In the genomic region with DNA sequence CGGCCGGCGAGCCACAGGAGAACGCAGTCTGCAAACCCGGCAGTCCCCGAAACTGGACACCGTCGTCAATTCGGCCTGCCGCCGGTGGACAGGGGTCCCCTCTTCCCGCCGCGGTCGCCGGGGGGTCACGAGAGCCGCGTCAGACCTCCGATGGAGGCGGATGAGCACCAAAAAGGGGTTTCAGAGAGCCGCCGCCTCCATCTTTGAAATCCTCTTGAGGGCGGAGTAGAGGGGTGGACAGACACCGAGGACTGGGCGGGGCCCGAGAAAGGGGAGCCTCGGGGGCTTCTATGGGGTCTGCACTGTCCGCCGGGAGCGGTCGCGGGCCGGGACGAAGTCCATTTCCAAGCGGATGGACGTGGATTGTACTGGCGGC, we compare ENCODE assay signal across 8 mouse cellular contexts. TPM values are rescaled to one million over a fixed set of nuclear protein-coding genes. Genes with fewer than 3 reads are reported as not detected.
DNase-seq lines count a peak whose midpoint lies in the region; ATAC-seq and TF ChIP-seq lines count a peak whose summit lies in the region.

No protein-coding gene starts in this region.

- H3K4me1 ChIP-seq in heart, embryonic 14.5 days (ENCODE audit: control insufficient read depth in 2 of 2, insufficient read depth in 2 of 2, low read length in 2 of 2), result peaks cover 9 to 24% of the 10 kb centered on the region in 2 experiments
- peaks cover 0 to under 1% of the 10 kb centered on the region in 2 experiments; a peak in 1 of 4 replicates for H3K4me1 ChIP-seq in ES-E14 (ENCODE audit: control insufficient read depth in 2 of 2, insufficient read depth in 2 of 2, low read length in 2 of 2, poor library complexity in 1 of 2)
- H3K4me1 ChIP-seq in forebrain, embryonic 16.5 days (replicated peaks; ENCODE audit: control insufficient read depth, insufficient read depth, low read length), result peaks cover 25% of the 10 kb centered on the region
- peaks cover 21% of the 10 kb centered on the region for H3K4me1 ChIP-seq in liver, postnatal 0 days (ENCODE audit: insufficient read depth)

- ATAC-seq in heart, embryonic 14.5 days (ENCODE audit: insufficient number of reproducible peaks, insufficient read depth, low FRiP score, low read depth), result no peak
- no peak; the same call in 1 of the 2 replicates for ATAC-seq in forebrain, embryonic 16.5 days
- ATAC-seq in liver, postnatal 0 days, result peak; percentile 24

- under 1% methylated on average over 38 of the region's 38 CpGs for WGBS in heart, embryonic 14.5 days
- under 1% methylated on average over 38 of the region's 38 CpGs for WGBS in forebrain, embryonic 16.5 days
- WGBS in liver, postnatal 0 days (ENCODE audit: insufficient replicate concordance), result 3% methylated on average over 37 of the region's 38 CpGs

- H3K4me2 ChIP-seq in heart, embryonic 14.5 days (ENCODE audit: low read length), result peak overlapping the region; percentile 91
- peak overlapping the region; percentile 83 for H3K4me2 ChIP-seq in forebrain, embryonic 16.5 days (ENCODE audit: low read length)
- H3K4me2 ChIP-seq in liver, postnatal 0 days (ENCODE audit: low read depth, low read length), result peak overlapping the region; percentile 98

- in situ Hi-C loops in ES-E14 (cut with MboI; ENCODE audit: low sequenced_read_pairs in 2 of 2, unreplicated experiment in 2 of 2), result no loop called here

- no peaks in the 10 kb centered on the region for H3K9me3 ChIP-seq in heart, embryonic 14.5 days (ENCODE audit: control insufficient read depth, low read length)
- H3K9me3 ChIP-seq in ES-E14 (ENCODE audit: control insufficient read depth, insufficient read depth, low read depth, low read length), result no peaks in the 10 kb centered on the region
- H3K9me3 ChIP-seq in forebrain, embryonic 16.5 days (ENCODE audit: control insufficient read depth, low read length), result no peaks in the 10 kb centered on the region
- H3K9me3 ChIP-seq in liver, postnatal 0 days (ENCODE audit: low read length), result no peaks in the 10 kb centered on the region

- H3K27ac ChIP-seq in heart, embryonic 14.5 days (replicated peaks in 1 of 2; ENCODE audit: control insufficient read depth in 1 of 2, insufficient read depth in 1 of 2, low read depth in 2 of 2, low read length in 2 of 2), result peak overlapping the region; percentile 34 to 72
- peak overlapping the region; percentile 50 for H3K27ac ChIP-seq in ES-E14 (ENCODE audit: insufficient read depth, low read depth, low read length, poor library complexity, severe bottlenecking)
- H3K27ac ChIP-seq in forebrain, embryonic 16.5 days (ENCODE audit: low read length), result peak overlapping the region; percentile 86
- peak overlapping the region; percentile 100 for H3K27ac ChIP-seq in liver, postnatal 0 days (ENCODE audit: low read depth)

- peaks cover 52% of the 10 kb centered on the region for H3K36me3 ChIP-seq in heart, embryonic 14.5 days (ENCODE audit: control insufficient read depth, insufficient read depth, low read length)
- peaks cover 54% of the 10 kb centered on the region for H3K36me3 ChIP-seq in ES-E14 (ENCODE audit: control insufficient read depth, insufficient read depth, low read length, poor library complexity, severe bottlenecking)
- peaks cover 26% of the 10 kb centered on the region for H3K36me3 ChIP-seq in forebrain, embryonic 16.5 days (ENCODE audit: control insufficient read depth, insufficient read depth)
- peaks cover 36% of the 10 kb centered on the region for H3K36me3 ChIP-seq in liver, postnatal 0 days (replicated peaks; ENCODE audit: insufficient read depth, low read length)

- no peak for DNase-seq in heart, adult 11 months
- DNase-seq in ES-E14 (ENCODE audit: low read depth, low spot score), result no peak
- DNase-seq in liver, postnatal 0 days, result no peak
- no peak for DNase-seq in adrenal gland, postnatal 36 days
- no peak for DNase-seq in natural killer cell, adult 2 months (ENCODE audit: low spot score in 2 of 2)
- DNase-seq in kidney, adult 18-20 months, result no peak

- H3K27me3 ChIP-seq in heart, embryonic 14.5 days (ENCODE audit: control insufficient read depth, insufficient read depth, low read length), result no peaks in the 10 kb centered on the region
- no peaks in the 10 kb centered on the region for H3K27me3 ChIP-seq in forebrain, embryonic 16.5 days (replicated peaks; ENCODE audit: control insufficient read depth, insufficient read depth, low read length)
- no peaks in the 10 kb centered on the region for H3K27me3 ChIP-seq in liver, postnatal 0 days (ENCODE audit: insufficient read depth, low read length)

- peak; percentile 24; the same call in 1 of the 2 replicates for TF ChIP-seq EP300 in liver, postnatal 0 days (IDR thresholded peaks at IDR 0.05; ENCODE audit: low read depth)

- H3K9ac ChIP-seq in heart, embryonic 14.5 days (ENCODE audit: low read length), result peak overlapping the region; percentile 90
- H3K9ac ChIP-seq in ES-E14 (ENCODE audit: insufficient read depth, low read depth, low read length, poor library complexity, severe bottlenecking), result peak overlapping the region; percentile 91
- peak overlapping the region; percentile 82 for H3K9ac ChIP-seq in forebrain, embryonic 16.5 days (replicated peaks; ENCODE audit: low read depth, low read length)
- peak overlapping the region; percentile 92 for H3K9ac ChIP-seq in liver, postnatal 0 days (replicated peaks)

- TF ChIP-seq CTCF in liver, postnatal 0 days (IDR thresholded peaks at IDR 0.05; ENCODE audit: low read depth), result no peak

- peak overlapping the region; percentile 87 to 90 for H3K4me3 ChIP-seq in heart, embryonic 14.5 days (ENCODE audit: control insufficient read depth in 1 of 2, insufficient read depth in 1 of 2, low read depth in 1 of 2, low read length in 2 of 2)
- peak overlapping the region; percentile 83 to 99 for H3K4me3 ChIP-seq in ES-E14 (ENCODE audit: insufficient read depth in 1 of 2, low read depth in 1 of 2, low read length in 2 of 2, poor library complexity in 1 of 2, severe bottlenecking in 1 of 2)
- H3K4me3 ChIP-seq in forebrain, embryonic 16.5 days (replicated peaks; ENCODE audit: low read length), result peak overlapping the region; percentile 85
- peak overlapping the region; percentile 97 for H3K4me3 ChIP-seq in liver, postnatal 0 days (ENCODE audit: low read depth, low read length)

TF ChIP-seq in ES-E14, 5 proteins besides CTCF, POLR2A, EP300 and RAD21:
- TF ChIP-seq HCFC1 (IDR thresholded peaks at IDR 0.05; ENCODE audit: borderline replicate concordance, insufficient read depth, low read length) (no peak), CHD2 (IDR thresholded peaks at IDR 0.05; ENCODE audit: low read depth, low read length) (no peak), ZNF384 (IDR thresholded peaks at IDR 0.05; ENCODE audit: low read depth, low read length) (no peak), ZC3H11A (IDR thresholded peaks at IDR 0.05; ENCODE audit: borderline replicate concordance, low read depth, low read length) (no peak), MAFK (IDR thresholded peaks at IDR 0.05; ENCODE audit: insufficient read depth, low read depth, low read length) (no peak)

RNA-seq across cellular contexts. Expression of a gene that starts 0.5 kb away (rescaled TPM):
- polyA plus RNA-seq in heart, embryonic 14.5 days (2014; fragmentation: Nextera tagmentation; extraction: Ambion mirVana), result 5.7 and 9.3 TPM in 2 replicates
- total RNA-seq in ES-E14 (2012; rRNA removed), result 18.5 and 24.5 TPM in 2 replicates
- polyA plus RNA-seq in forebrain, embryonic 16.5 days (2015; fragmentation: Nextera tagmentation; extraction: Ambion mirVana), result 12.1 and 15.8 TPM in 2 replicates
- polyA plus RNA-seq in liver, postnatal 0 days (2015; fragmentation: Nextera tagmentation; extraction: Ambion mirVana), result 9.7 and 11.9 TPM in 2 replicates
- total RNA-seq in adrenal gland, postnatal 36 days (2021), result 10 to 100 TPM; 11.4 to 12.7 TPM

RNA-seq across cellular contexts. Expression of a gene that starts 3.6 kb away (rescaled TPM):
- polyA plus RNA-seq in heart, embryonic 14.5 days (2014; fragmentation: Nextera tagmentation; extraction: Ambion mirVana), result 72.8 and 74.9 TPM in 2 replicates
- 257 and 321 TPM in 2 replicates for total RNA-seq in ES-E14 (2012; rRNA removed)
- polyA plus RNA-seq in forebrain, embryonic 16.5 days (2015; fragmentation: Nextera tagmentation; extraction: Ambion mirVana), result 130 and 132 TPM in 2 replicates
- 29.2 and 32.5 TPM in 2 replicates for polyA plus RNA-seq in liver, postnatal 0 days (2015; fragmentation: Nextera tagmentation; extraction: Ambion mirVana)
- 100 to 1,000 TPM; 213 to 224 TPM for total RNA-seq in adrenal gland, postnatal 36 days (2021)

RNA-seq across cellular contexts. Expression of a gene that starts 24.2 kb away (rescaled TPM):
- 0.32 and 0.36 TPM in 2 replicates for polyA plus RNA-seq in heart, embryonic 14.5 days (2014; fragmentation: Nextera tagmentation; extraction: Ambion mirVana)
- 0.31 TPM in 1 of 2 replicates, not detected in the other for total RNA-seq in ES-E14 (2012; rRNA removed)
- 0.43 and 0.90 TPM in 2 replicates for polyA plus RNA-seq in forebrain, embryonic 16.5 days (2015; fragmentation: Nextera tagmentation; extraction: Ambion mirVana)
- 1.9 and 2.1 TPM in 2 replicates for polyA plus RNA-seq in liver, postnatal 0 days (2015; fragmentation: Nextera tagmentation; extraction: Ambion mirVana)
- total RNA-seq in adrenal gland, postnatal 36 days (2021), result 1 to 10 TPM in 1 of 2 experiments, under 1 TPM in 1; 0.72 to 2.2 TPM

RNA-seq across cellular contexts. Expression of a gene that starts 26.7 kb away (rescaled TPM):
- polyA plus RNA-seq in heart, embryonic 14.5 days (2014; fragmentation: Nextera tagmentation; extraction: Ambion mirVana), result 0.78 TPM in 1 of 2 replicates, not detected in the other
- 0.54 TPM in 1 of 2 replicates, not detected in the other for total RNA-seq in ES-E14 (2012; rRNA removed)
- 0.22 and 0.28 TPM in 2 replicates for polyA plus RNA-seq in forebrain, embryonic 16.5 days (2015; fragmentation: Nextera tagmentation; extraction: Ambion mirVana)
- 0.72 and 0.85 TPM in 2 replicates for polyA plus RNA-seq in liver, postnatal 0 days (2015; fragmentation: Nextera tagmentation; extraction: Ambion mirVana)
- not detected for total RNA-seq in adrenal gland, postnatal 36 days (2021)

RNA-seq across cellular contexts. Expression of a gene that starts 34.0 kb away (rescaled TPM):
- 0.38 and 0.62 TPM in 2 replicates for polyA plus RNA-seq in heart, embryonic 14.5 days (2014; fragmentation: Nextera tagmentation; extraction: Ambion mirVana)
- 3.1 and 5.0 TPM in 2 replicates for total RNA-seq in ES-E14 (2012; rRNA removed)
- 0.66 and 0.98 TPM in 2 replicates for polyA plus RNA-seq in forebrain, embryonic 16.5 days (2015; fragmentation: Nextera tagmentation; extraction: Ambion mirVana)
- polyA plus RNA-seq in liver, postnatal 0 days (2015; fragmentation: Nextera tagmentation; extraction: Ambion mirVana), result 3.9 and 4.0 TPM in 2 replicates
- total RNA-seq in adrenal gland, postnatal 36 days (2021), result 1 to 10 TPM; 3.5 to 6.0 TPM

Comparison
In these comparisons a context has a peak if more than half of its experiments do, and no peak if none do; other contexts are left out.
1. H3K27ac ChIP-seq: peak in every context shown above with its lines; median percentile 100 in liver, postnatal 0 days; 86 in forebrain, embryonic 16.5 days; 53 in heart, embryonic 14.5 days; 50 in ES-E14.